Mouse (Mus musculus): ENCODE data around the gene 4930432K21Rik.

GRCm38 (mm10) chr8:84200652-84201544, 53.1 kb downstream of the 4930432K21Rik start:
- TF ChIP-seq POLR2AphosphoS2 (IDR thresholded peaks at IDR 0.05; ENCODE audit: insufficient read length, low read depth) (peak; percentile 59), POLR2A (IDR thresholded peaks at IDR 0.05; ENCODE audit: insufficient read length, low read depth) (peak; percentile 69), E2F4 (IDR thresholded peaks at IDR 0.05; ENCODE audit: insufficient read depth) (peak; percentile 29), REST (IDR thresholded peaks at IDR 0.05; ENCODE audit: insufficient read depth, insufficient read length) (no peak), CEBPB (IDR thresholded peaks at IDR 0.05; ENCODE audit: insufficient read depth, poor library complexity, severe bottlenecking) (no peak), MYOD1 (IDR thresholded peaks at IDR 0.05; ENCODE audit: control insufficient read depth in 1 of 3, insufficient read length in 2 of 3, low read depth in 2 of 3) (peak in 2 of 3 experiments; percentile 50 to 76), MAX (IDR thresholded peaks at IDR 0.05; ENCODE audit: low read depth) (no peak), SRF (IDR thresholded peaks at IDR 0.05; ENCODE audit: control insufficient read depth, insufficient read length, low read depth) (no peak), USF1 (IDR thresholded peaks at IDR 0.05; ENCODE audit: low read depth) (peak; percentile 16), TCF12 (IDR thresholded peaks at IDR 0.05; ENCODE audit: insufficient read depth, poor library complexity, severe bottlenecking) (no peak), TCF3 (IDR thresholded peaks at IDR 0.05; ENCODE audit: insufficient read length, low read depth) (no peak)
